Mouse (Mus musculus) erythroblast, embryonic 14.5 days (primary cell): ENCODE results near the gene Ramp1.

Experiments
- GATA1 ChIP-seq: IDR thresholded peaks from 2 replicates; pipeline ENCODE4 v1.6.1; 2012; ENCODE audit warnings: low read length, inconsistent platforms, mixed read lengths
- TAL1 ChIP-seq: IDR thresholded peaks from 3 replicates; pipeline ENCODE4 v1.6.1; 2012; ENCODE audit warnings: low read length, inconsistent platforms, mixed read lengths

DNA sequence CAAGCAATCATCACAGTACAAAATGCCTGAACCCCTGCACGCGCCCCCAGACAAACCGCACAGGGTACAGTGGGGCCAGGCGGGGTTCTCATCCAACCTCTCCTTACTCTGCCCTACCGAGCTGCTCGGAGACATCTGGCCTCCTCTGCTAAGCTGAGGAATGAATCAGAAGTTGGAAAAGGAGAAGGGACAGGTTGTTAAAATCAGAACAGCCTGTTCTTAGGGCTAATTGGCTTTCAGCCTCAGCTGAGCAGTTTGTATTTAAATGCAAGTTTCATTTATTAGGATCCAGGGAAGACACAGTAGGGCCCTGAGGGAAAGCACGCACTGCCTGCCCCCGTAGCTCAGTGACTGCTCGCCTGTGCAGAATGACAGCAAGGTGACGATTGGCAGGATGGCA is 20.2 kb downstream of the Ramp1 start:
- no peak for TF ChIP-seq GATA1
- TF ChIP-seq TAL1 = no peak
